Mouse (Mus musculus): ENCODE measurements around the gene Vmn2r101.

DNA sequence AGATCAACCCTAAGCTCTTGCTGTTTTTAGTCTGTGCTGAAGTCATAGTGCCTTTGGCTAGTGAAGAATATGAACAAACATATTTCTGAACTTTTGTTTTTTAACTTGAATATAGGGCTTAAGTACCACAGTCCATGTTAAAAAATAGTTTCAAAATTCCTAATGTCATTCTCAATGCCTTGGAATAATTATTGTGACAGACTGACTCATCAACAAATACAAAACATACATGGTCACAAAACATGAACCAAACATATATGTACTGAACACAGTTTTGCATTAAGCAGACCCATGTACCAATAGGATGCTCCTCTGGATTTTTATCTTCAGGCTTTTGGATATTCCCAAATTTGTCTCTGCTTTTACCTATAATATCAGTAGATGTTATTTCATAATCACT is at the start of gene Vmn2r101:
- TF ChIP-seq MAFK (IDR thresholded peaks at IDR 0.05; ENCODE audit: insufficient read depth, low read depth, low read length) (no peak), ZC3H11A (IDR thresholded peaks at IDR 0.05; ENCODE audit: borderline replicate concordance, low read depth, low read length) (no peak), ZNF384 (IDR thresholded peaks at IDR 0.05; ENCODE audit: low read depth, low read length) (no peak), CHD2 (IDR thresholded peaks at IDR 0.05; ENCODE audit: low read depth, low read length) (no peak)

Measured in ES-E14 (cell line).